Mouse (Mus musculus): Measurements from ENCODE around the gene Adipoq.
"Not testable (repeated sequence)": the region's sequence is repeated elsewhere in the genome, so short reads cannot be mapped to it uniquely, and the experiment has no call there.

Gene Adipoq

GRCm38 (mm10) chr16:23146280-23146679, at the start of gene Adipoq:
TSS of gene Adipoq (plus strand) at chr16:23146536.
- DNase-seq (ENCODE audit: low spot score in 2 of 2): no peak

- not testable (repeated sequence) for DNase-seq (ENCODE audit: low spot score in 2 of 2)
Measured at GRCm38 (mm10) chr16:23096886-23097285, 49.5 kb upstream of the Adipoq start.

- not testable (repeated sequence) for DNase-seq (ENCODE audit: low spot score in 2 of 2)
Measured at GRCm38 (mm10) chr16:23097290-23098104, 48.8 kb upstream of the Adipoq start.

- DNase-seq (ENCODE audit: low spot score in 2 of 2): not testable (repeated sequence)
Measured at GRCm38 (mm10) chr16:23098105-23098452, 48.3 kb upstream of the Adipoq start.

- no peak for DNase-seq (ENCODE audit: low spot score in 2 of 2)
Measured at GRCm38 (mm10) chr16:23099632-23100031, 46.7 kb upstream of the Adipoq start.

GRCm38 (mm10) chr16:23100099-23100575, 46.2 kb upstream of the Adipoq start:
- no peak for DNase-seq (ENCODE audit: low spot score in 2 of 2)

- DNase-seq (ENCODE audit: low spot score in 2 of 2): no peak
Measured at GRCm38 (mm10) chr16:23100613-23101012, 45.7 kb upstream of the Adipoq start.

- DNase-seq (ENCODE audit: low spot score in 2 of 2): no peak
Measured at GRCm38 (mm10) chr16:23102340-23103037, 43.8 kb upstream of the Adipoq start.

- no peak for DNase-seq (ENCODE audit: low spot score in 2 of 2)
Measured at GRCm38 (mm10) chr16:23103038-23103745, 43.1 kb upstream of the Adipoq start.

GRCm38 (mm10) chr16:23103841-23104240, 42.5 kb upstream of the Adipoq start:
- DNase-seq (ENCODE audit: low spot score in 2 of 2): no peak

GRCm38 (mm10) chr16:23106121-23106520, 40.2 kb upstream of the Adipoq start:
- DNase-seq (ENCODE audit: low spot score in 2 of 2): no peak

GRCm38 (mm10) chr16:23107231-23107942, 38.9 kb upstream of the Adipoq start, which contains the start of gene Eif4a2:
TSS of gene Eif4a2 (plus strand) at chr16:23107444.
- peak; percentile 91 for DNase-seq (ENCODE audit: low spot score in 2 of 2)

- DNase-seq (ENCODE audit: low spot score in 2 of 2): peak; percentile 78 to 85
Measured at GRCm38 (mm10) chr16:23107946-23108759, 38.2 kb upstream of the Adipoq start.

GRCm38 (mm10) chr16:23108943-23109342, 37.4 kb upstream of the Adipoq start:
- DNase-seq (ENCODE audit: low spot score in 2 of 2): no peak

- DNase-seq (ENCODE audit: low spot score in 2 of 2): no peak
Measured at GRCm38 (mm10) chr16:23109350-23110280, 36.7 kb upstream of the Adipoq start.

GRCm38 (mm10) chr16:23112348-23112747, 34.0 kb upstream of the Adipoq start:
- no peak for DNase-seq (ENCODE audit: low spot score in 2 of 2)

- DNase-seq (ENCODE audit: low spot score in 2 of 2): no peak
Measured at GRCm38 (mm10) chr16:23112861-23113435, 33.4 kb upstream of the Adipoq start.

- DNase-seq (ENCODE audit: low spot score in 2 of 2): no peak
Measured at GRCm38 (mm10) chr16:23113903-23114302, 32.4 kb upstream of the Adipoq start.
